ENCODE assay signal across 8 mouse cellular contexts in genomic region chr2:90916560-90917232, GRCm38 (mm10). TPM values are rescaled to one million over a fixed set of nuclear protein-coding genes. Genes with fewer than 3 reads are reported as not detected.
A peak's percentile ranks its signal among the peaks of the same experiment; 100 is the strongest.
DNase-seq lines count a peak whose midpoint lies in the region; ATAC-seq and TF ChIP-seq lines count a peak whose summit lies in the region.

No protein-coding gene starts in this region.

- TF ChIP-seq CTCF in thymus, adult 2 months (IDR thresholded peaks at IDR 0.05; ENCODE audit: borderline replicate concordance, control insufficient read depth, extremely low read depth, insufficient read depth, low read length, poor library complexity) = no peak
- TF ChIP-seq CTCF in intestine, postnatal 0 days (IDR thresholded peaks at IDR 0.05; ENCODE audit: low read depth) = no peak
- TF ChIP-seq CTCF in olfactory bulb, adult 2 months (IDR thresholded peaks at IDR 0.05; ENCODE audit: insufficient read depth, low read depth, low read length) = no peak

- H3K4me2 ChIP-seq in intestine, postnatal 0 days (replicated peaks; ENCODE audit: low read depth) = peak overlapping the region; percentile 82

- DNase-seq in cerebellum, adult 9-10 months = peak; percentile 47
- DNase-seq in cerebellum, adult 11 months = no peak
- DNase-seq in thymus, adult 2 months = peak; percentile 9
- DNase-seq in thymus, postnatal 4 days = no peak
- no peak for DNase-seq in left cerebral cortex, postnatal 4 days
- DNase-seq in right cerebral cortex, postnatal 14 days = no peak

- no peaks in the 10 kb centered on the region for H3K27me3 ChIP-seq in thymus, adult 2 months (ENCODE audit: control insufficient read depth, insufficient read depth, low read length)
- no peaks in the 10 kb centered on the region for H3K27me3 ChIP-seq in intestine, postnatal 0 days (replicated peaks; ENCODE audit: control insufficient read depth, insufficient read depth, low read length)

- peak overlapping the region; percentile 6; the same call in 1 of the 2 replicates for H3K27ac ChIP-seq in thymus, adult 2 months (ENCODE audit: control insufficient read depth, insufficient read depth, low read length)
- H3K27ac ChIP-seq in intestine, postnatal 0 days (ENCODE audit: low read depth, low read length) = peak overlapping the region; percentile 99
- peak overlapping the region; percentile 78 for H3K27ac ChIP-seq in olfactory bulb, adult 2 months (ENCODE audit: insufficient read depth, low read depth, low read length)

- no peaks in the 10 kb centered on the region for H3K9me3 ChIP-seq in intestine, postnatal 0 days (ENCODE audit: control insufficient read depth)

- intact Hi-C loops in left cerebral cortex, postnatal 4 days (cut with DNase I) = no loop called here

- 34% methylated on average over 7 of the region's 7 CpGs for WGBS in thymus, adult 2 months
- 12% methylated on average over 7 of the region's 7 CpGs for WGBS in intestine, postnatal 0 days
- WGBS in olfactory bulb, adult 2 months = 9% methylated on average over 7 of the region's 7 CpGs

- H3K9ac ChIP-seq in intestine, postnatal 0 days (ENCODE audit: low read depth, low read length) = peak overlapping the region; percentile 98

- H3K4me3 ChIP-seq in thymus, adult 2 months (ENCODE audit: control insufficient read depth, insufficient read depth, low read length) = peak overlapping the region; percentile 99
- peak overlapping the region; percentile 73 for H3K4me3 ChIP-seq in intestine, postnatal 0 days (ENCODE audit: low read depth, low read length)
- peak overlapping the region; percentile 62 for H3K4me3 ChIP-seq in olfactory bulb, adult 2 months (ENCODE audit: insufficient read depth, low read depth, low read length)

- peaks cover 8% of the 10 kb centered on the region for H3K36me3 ChIP-seq in thymus, adult 2 months (ENCODE audit: control insufficient read depth, insufficient read depth, low read length)
- H3K36me3 ChIP-seq in intestine, postnatal 0 days (ENCODE audit: control insufficient read depth, insufficient read depth) = peaks cover 11% of the 10 kb centered on the region

- TF ChIP-seq POLR2A in thymus, adult 2 months (IDR thresholded peaks at IDR 0.05; ENCODE audit: control insufficient read depth, extremely low read depth, insufficient read depth, low read length, poor library complexity) = no peak
- no peak for TF ChIP-seq POLR2A in olfactory bulb, adult 2 months (IDR thresholded peaks at IDR 0.05; ENCODE audit: insufficient read depth, low read depth, low read length)

- peaks cover 13% of the 10 kb centered on the region for H3K4me1 ChIP-seq in thymus, adult 2 months (replicated peaks; ENCODE audit: control insufficient read depth, insufficient read depth, low read length)
- H3K4me1 ChIP-seq in intestine, postnatal 0 days (replicated peaks; ENCODE audit: control insufficient read depth, insufficient read depth, low read length) = 0 out of 2 replicates have a peak, but pooled peaks cover 4% of the 10 kb centered on the region
- H3K4me1 ChIP-seq in olfactory bulb, adult 2 months (ENCODE audit: control insufficient read depth, insufficient read depth, low read length) = peaks cover 8% of the 10 kb centered on the region

- ATAC-seq in intestine, postnatal 0 days = no peak

RNA-seq across cellular contexts. Expression of gene Ndufs3, which starts 12.1 kb away (rescaled TPM):
- polyA plus RNA-seq in thymus, adult 2 months (2012; rRNA removed) = 133 and 163 TPM in 2 replicates
- 263 and 280 TPM in 2 replicates for polyA plus RNA-seq in intestine, postnatal 0 days (2015; fragmentation: Nextera tagmentation; extraction: Ambion mirVana)
- polyA plus RNA-seq in olfactory bulb, adult 2 months (2012; ENCODE audit: insufficient read depth, insufficient read length, low replicate concordance, missing spikeins) = not detected in 2 replicates
- total RNA-seq in left cerebral cortex, postnatal 4 days (2021) = 100 to 1,000 TPM; 158 to 162 TPM

RNA-seq across cellular contexts. Expression of gene Kbtbd4, which starts 12.2 kb away (rescaled TPM):
- polyA plus RNA-seq in thymus, adult 2 months (2012; rRNA removed) = 26.9 and 29.1 TPM in 2 replicates
- 12.0 and 13.1 TPM in 2 replicates for polyA plus RNA-seq in intestine, postnatal 0 days (2015; fragmentation: Nextera tagmentation; extraction: Ambion mirVana)
- polyA plus RNA-seq in olfactory bulb, adult 2 months (2012; ENCODE audit: insufficient read depth, insufficient read length, low replicate concordance, missing spikeins) = not detected in 2 replicates
- total RNA-seq in left cerebral cortex, postnatal 4 days (2021) = 10 to 100 TPM; 37.5 to 43.6 TPM

RNA-seq across cellular contexts. Expression of gene Celf1, which starts 23.5 kb away (rescaled TPM):
- polyA plus RNA-seq in thymus, adult 2 months (2012; rRNA removed) = 92.7 and 96.2 TPM in 2 replicates
- polyA plus RNA-seq in intestine, postnatal 0 days (2015; fragmentation: Nextera tagmentation; extraction: Ambion mirVana) = 34.9 and 41.0 TPM in 2 replicates
- 177 and 210 TPM in 2 replicates for polyA plus RNA-seq in olfactory bulb, adult 2 months (2012; ENCODE audit: insufficient read depth, insufficient read length, low replicate concordance, missing spikeins)
- 100 to 1,000 TPM; 133 to 142 TPM for total RNA-seq in left cerebral cortex, postnatal 4 days (2021)

RNA-seq across cellular contexts. Expression of gene C1qtnf4, which starts 31.0 kb away (rescaled TPM):
- 2.5 and 4.9 TPM in 2 replicates for polyA plus RNA-seq in thymus, adult 2 months (2012; rRNA removed)
- 6.5 and 7.6 TPM in 2 replicates for polyA plus RNA-seq in intestine, postnatal 0 days (2015; fragmentation: Nextera tagmentation; extraction: Ambion mirVana)
- not detected in 2 replicates for polyA plus RNA-seq in olfactory bulb, adult 2 months (2012; ENCODE audit: insufficient read depth, insufficient read length, low replicate concordance, missing spikeins)
- total RNA-seq in left cerebral cortex, postnatal 4 days (2021) = 100 to 1,000 TPM; 143 TPM

Comparison
In these comparisons a context has a peak if more than half of its experiments do, and no peak if none do; other contexts are left out.
1. DNase-seq: peak in cerebellum, adult 9-10 months (single experiment) and thymus, adult 2 months (single experiment); none in cerebellum, adult 11 months (single experiment), thymus, postnatal 4 days (single experiment), left cerebral cortex, postnatal 4 days (single experiment) and right cerebral cortex, postnatal 14 days (single experiment).
2. H3K27ac ChIP-seq: peak in every context shown above with its lines; median percentile 99 in intestine, postnatal 0 days; 78 in olfactory bulb, adult 2 months; 6 in thymus, adult 2 months.
3. Peak in every context shown above with its lines, with median percentiles within 50 percentile points of each other: H3K4me3 ChIP-seq.